In the genomic region with DNA sequence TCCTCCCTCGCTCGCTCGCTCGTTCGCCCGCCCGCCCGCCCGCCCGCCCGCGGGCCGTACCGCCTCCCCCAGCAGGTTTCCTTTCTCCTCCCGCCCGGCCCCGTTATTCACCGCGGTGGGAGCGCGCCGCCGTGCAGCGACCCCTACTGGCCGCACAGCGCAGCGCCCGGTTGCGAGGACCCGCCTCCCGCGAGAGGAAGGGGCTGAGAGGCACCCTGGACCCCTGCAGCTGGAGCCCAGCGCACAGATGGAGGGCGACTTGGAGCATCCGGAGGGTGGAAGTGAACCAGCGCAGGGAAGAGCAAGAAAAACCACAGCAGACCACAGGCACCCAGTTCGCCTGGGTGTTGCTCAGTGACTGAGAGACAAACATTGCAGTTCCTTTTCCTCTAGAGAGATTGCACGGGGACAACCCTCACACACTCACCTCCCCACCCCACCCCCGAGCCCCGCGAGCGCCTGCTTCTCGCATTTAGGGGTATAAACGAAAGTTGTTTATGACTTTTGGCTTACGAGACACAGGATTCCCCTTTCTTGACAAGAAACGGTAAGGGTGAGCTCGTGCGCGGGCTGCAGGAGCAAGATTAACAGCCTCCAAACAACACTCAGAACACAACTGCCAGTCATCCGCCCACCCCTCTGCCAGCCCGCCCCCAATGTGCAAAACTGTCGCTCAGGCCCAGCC, we compare ENCODE assay signal across 8 mouse cellular contexts. TPM values are rescaled to one million over a fixed set of nuclear protein-coding genes. Genes with fewer than 3 reads are reported as not detected.
DNase-seq lines count a peak whose midpoint lies in the region; ATAC-seq and TF ChIP-seq lines count a peak whose summit lies in the region.

No protein-coding gene starts in this region.

- peak; percentile 90 for ATAC-seq in forebrain, embryonic 16.5 days

- H3K4me2 ChIP-seq in forebrain, embryonic 16.5 days (ENCODE audit: low read length): peak overlapping the region; percentile 64

- no peak overlapping the region for H3K27ac ChIP-seq in forebrain, embryonic 16.5 days (ENCODE audit: low read length)
- H3K27ac ChIP-seq in layer of hippocampus, adult 2 months: peak overlapping the region; percentile 95

- no peaks in the 10 kb centered on the region for H3K36me3 ChIP-seq in forebrain, embryonic 16.5 days (ENCODE audit: control insufficient read depth, insufficient read depth)

- peaks cover 22% of the 10 kb centered on the region for H3K4me1 ChIP-seq in forebrain, embryonic 16.5 days (replicated peaks; ENCODE audit: control insufficient read depth, insufficient read depth, low read length)

- H3K9ac ChIP-seq in forebrain, embryonic 16.5 days (replicated peaks; ENCODE audit: low read depth, low read length): peak overlapping the region; percentile 76

- H3K9me3 ChIP-seq in forebrain, embryonic 16.5 days (ENCODE audit: control insufficient read depth, low read length): no peaks in the 10 kb centered on the region

- peak; percentile 84 for DNase-seq in Muller cell, postnatal 12 days (ENCODE audit: inconsistent ontology term)
- DNase-seq in cerebellum, adult 18-20 months: peak; percentile 71 to 85
- peak; percentile 84 to 85 for DNase-seq in heart, postnatal 36 days
- peak; percentile 63 to 81 for DNase-seq in layer of hippocampus, adult 2 months (ENCODE audit: low spot score in 2 of 2)
- peak; percentile 80 for DNase-seq in lung, postnatal 10 days
- peak; percentile 89 for DNase-seq in ovary, postnatal 10 days (ENCODE audit: low spot score)
- DNase-seq in thymus, postnatal 14 days: peak; percentile 94

- H3K4me3 ChIP-seq in forebrain, embryonic 16.5 days (replicated peaks; ENCODE audit: low read length): peak overlapping the region; percentile 79
- peak overlapping the region; percentile 96 for H3K4me3 ChIP-seq in layer of hippocampus, adult 2 months

- TF ChIP-seq CTCF in layer of hippocampus, adult 2 months (conservative IDR thresholded peaks at IDR 0.05): peak; percentile 86

- under 1% methylated on average over 45 of the region's 52 CpGs for WGBS in forebrain, embryonic 16.5 days

- H3K27me3 ChIP-seq in forebrain, embryonic 16.5 days (replicated peaks; ENCODE audit: control insufficient read depth, insufficient read depth, low read length): no peaks in the 10 kb centered on the region

- intact Hi-C loops in heart, postnatal 36 days (cut with DNase I): loop anchor here (5.0 to 10.0 kb wide), 3 partner anchors 115 to 327 kb away; no protein-coding TSS in a partner anchor

RNA-seq across cellular contexts. Expression of a gene that starts 0.3 kb away (rescaled TPM):
- polyA plus RNA-seq in forebrain, embryonic 16.5 days (2015; fragmentation: Nextera tagmentation; extraction: Ambion mirVana): 4.0 and 5.0 TPM in 2 replicates
- total RNA-seq in heart, postnatal 36 days (2021): 1 to 10 TPM; 2.2 to 4.3 TPM
- 10 to 100 TPM; 95.2 to 97.7 TPM for total RNA-seq in layer of hippocampus, adult 2 months (2021)

Comparison
In these comparisons a context has a peak if more than half of its experiments do, and no peak if none do; other contexts are left out.
1. RNA of a gene that starts 0.3 kb away (total RNA-seq): 95.2 to 97.7 TPM in layer of hippocampus, adult 2 months; 2.2 to 4.3 TPM in heart, postnatal 36 days; every median in the first group is over 10 times any median in the second.
2. Peak in every context shown above with its lines, with median percentiles within 50 percentile points of each other: DNase-seq.